Mouse (Mus musculus): ENCODE measurements around the gene Lrig2.
A peak's percentile ranks its signal among the peaks of the same experiment; 100 is the strongest.

Gene Lrig2

DNA sequence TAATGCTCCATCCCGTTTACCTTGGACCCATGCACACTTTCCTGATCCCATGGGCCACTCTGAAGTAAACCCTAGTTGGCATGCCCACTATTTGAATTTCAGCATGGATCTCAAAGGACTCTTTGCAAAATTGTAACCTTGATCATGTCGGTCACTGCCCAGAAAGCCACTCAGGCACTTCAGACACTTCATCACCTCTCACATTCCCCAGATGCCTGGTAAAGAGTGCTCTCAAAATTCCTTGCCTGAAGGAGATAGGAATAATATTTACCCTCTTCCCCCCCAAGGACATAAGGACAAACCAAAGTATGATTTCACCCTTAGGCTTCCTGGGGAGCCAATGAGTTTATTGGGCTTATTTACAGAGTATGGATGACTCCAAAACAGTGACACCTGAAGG lies 139.3 kb downstream of the Lrig2 start:
- no peak for DNase-seq (ENCODE audit: low spot score)

GRCm38 (mm10) chr3:104367912-104368311 lies 143.8 kb downstream of the Lrig2 start:
- no peak for DNase-seq (ENCODE audit: low spot score)

DNA sequence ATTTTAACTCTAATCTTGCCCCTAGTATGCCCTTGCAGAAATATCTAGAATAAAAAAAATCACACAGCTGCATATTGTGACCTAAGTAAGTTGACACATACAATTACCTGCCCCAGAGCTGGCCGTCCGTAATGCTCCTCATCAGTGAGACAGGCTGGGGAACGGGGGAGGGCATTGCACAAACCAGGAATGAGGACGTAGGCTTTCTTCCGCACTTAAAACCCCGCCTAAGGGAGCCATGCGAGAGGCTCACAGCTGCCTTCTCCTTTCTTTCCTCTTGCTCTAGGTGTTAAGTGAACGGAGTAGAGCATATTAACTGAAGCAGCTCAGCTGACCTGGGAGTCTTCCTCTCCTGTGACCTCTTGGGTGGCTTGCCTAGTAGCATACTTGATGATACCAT lies 149.9 kb downstream of the Lrig2 start:
- DNase-seq (ENCODE audit: low spot score), result no peak

GRCm38 (mm10) chr3:104360325-104360724 lies 151.4 kb downstream of the Lrig2 start:
- DNase-seq (ENCODE audit: low spot score), result no peak

- no peak for DNase-seq (ENCODE audit: low spot score)
Observed at GRCm38 (mm10) chr3:104359225-104360135, 152.2 kb downstream of the Lrig2 start.

GRCm38 (mm10) chr3:104358747-104359146 lies 153.0 kb downstream of the Lrig2 start:
- no peak for DNase-seq (ENCODE audit: low spot score)

- DNase-seq (ENCODE audit: low spot score), result no peak
Observed at GRCm38 (mm10) chr3:104356106-104356505, 155.6 kb downstream of the Lrig2 start.

- DNase-seq (ENCODE audit: low spot score), result no peak
Observed at GRCm38 (mm10) chr3:104353884-104354283, 157.8 kb downstream of the Lrig2 start.

- DNase-seq (ENCODE audit: low spot score), result peak; percentile 15
Observed at GRCm38 (mm10) chr3:104352358-104353060, 159.2 kb downstream of the Lrig2 start.

DNA sequence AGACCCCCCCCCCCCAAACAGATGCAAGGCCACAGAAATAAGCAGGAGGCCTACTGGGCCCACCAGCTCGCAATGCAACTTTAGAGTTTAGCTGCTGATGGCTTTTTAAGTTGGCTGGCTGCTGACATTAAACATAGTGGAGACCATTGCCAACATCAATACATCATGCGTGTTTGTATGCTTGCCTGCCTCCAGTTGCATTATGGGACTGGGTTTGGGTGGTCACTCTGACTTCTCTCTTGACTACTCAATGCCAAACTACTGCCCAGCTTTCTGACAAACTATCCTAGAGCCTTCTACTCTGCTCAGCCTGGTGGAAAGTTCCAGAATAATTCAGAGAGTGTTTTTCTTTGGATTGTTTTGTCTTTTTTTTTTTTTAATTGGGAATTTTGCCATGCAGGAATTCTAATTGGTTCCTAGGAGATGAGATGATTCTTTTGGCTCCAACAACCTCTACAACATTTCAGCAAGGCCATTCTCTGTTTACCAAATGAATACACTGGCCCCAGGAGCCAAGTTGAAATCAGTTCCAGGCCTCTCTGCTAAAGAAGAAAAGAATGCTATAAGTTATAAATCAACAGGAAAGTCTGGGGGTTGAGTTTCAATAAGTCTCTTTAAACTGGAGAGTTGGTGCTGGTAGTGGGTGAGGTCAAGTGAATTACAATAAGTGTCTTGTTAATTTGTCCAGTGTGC lies 161.3 kb downstream of the Lrig2 start:
- no peak for DNase-seq (ENCODE audit: low spot score)

GRCm38 (mm10) chr3:104349847-104350228 lies 161.9 kb downstream of the Lrig2 start:
- no peak for DNase-seq (ENCODE audit: low spot score)

GRCm38 (mm10) chr3:104349203-104349846 lies 162.4 kb downstream of the Lrig2 start:
- no peak for DNase-seq (ENCODE audit: low spot score)

All from testis, postnatal 14 days (tissue).